Mouse (Mus musculus): ENCODE results near the gene Itpkc.

The Itpkc gene

DNA sequence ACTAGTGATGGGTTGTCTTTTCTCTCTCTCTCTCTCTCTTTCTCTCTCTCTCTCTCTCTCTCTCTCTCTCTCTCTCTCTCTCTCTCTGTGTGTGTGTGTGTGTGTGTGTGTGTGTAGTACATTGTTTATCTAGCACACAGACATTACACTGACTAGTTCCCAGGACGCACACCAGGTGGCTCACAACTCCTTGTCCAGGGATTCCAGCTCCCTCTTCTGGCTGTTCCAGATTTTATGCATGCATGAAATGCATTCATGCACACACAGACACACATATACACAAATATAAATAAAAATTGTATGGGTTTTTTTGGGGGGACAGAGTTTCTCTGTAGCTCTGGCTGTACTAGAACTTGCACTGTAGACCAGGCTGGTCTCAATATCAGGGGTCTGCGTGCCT, 9.1 kb upstream of the Itpkc start:
- DNase-seq (ENCODE audit: low read depth) = no peak

DNA sequence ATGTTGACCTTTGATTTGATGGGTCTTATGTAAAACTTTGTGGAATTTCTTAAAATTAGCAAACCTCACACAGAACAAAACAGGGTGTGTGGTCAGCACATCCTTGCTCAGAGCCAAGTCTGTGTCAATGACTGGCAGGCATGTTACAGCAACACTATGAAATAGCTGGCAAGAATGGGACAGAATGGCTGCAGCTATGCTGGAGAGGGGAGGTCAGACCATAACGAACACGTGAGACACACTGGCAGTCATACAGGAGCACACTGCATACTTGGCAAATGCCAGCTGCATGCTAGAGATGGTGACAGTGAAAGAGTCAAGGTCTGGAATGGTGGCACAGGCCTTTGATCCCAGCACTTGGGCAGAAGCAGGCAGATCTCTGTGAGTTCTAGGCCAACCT, 7.3 kb upstream of the Itpkc start:
- no peak for DNase-seq (ENCODE audit: low read depth)

DNA sequence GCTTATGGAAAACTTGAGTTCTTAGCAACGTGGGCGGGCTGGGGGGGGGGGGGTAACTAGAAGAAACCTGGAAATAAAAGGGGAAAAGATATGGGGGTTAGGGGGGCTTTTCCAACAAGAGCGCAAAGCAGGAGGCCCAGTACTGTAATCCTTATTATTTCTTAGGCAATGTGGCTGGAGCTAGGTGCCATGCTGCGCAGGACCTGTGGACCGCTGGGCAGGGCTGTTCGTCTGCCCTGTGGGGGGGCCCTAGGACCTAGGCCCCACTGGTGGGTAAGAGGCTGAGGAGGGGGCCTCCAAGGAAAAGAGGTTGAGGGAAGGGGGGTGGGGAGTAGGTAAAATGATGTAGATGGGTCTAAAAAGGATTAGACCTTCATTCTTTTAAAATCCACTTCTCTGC, 4.8 kb upstream of the Itpkc start:
- no peak for DNase-seq (ENCODE audit: low read depth)

DNA sequence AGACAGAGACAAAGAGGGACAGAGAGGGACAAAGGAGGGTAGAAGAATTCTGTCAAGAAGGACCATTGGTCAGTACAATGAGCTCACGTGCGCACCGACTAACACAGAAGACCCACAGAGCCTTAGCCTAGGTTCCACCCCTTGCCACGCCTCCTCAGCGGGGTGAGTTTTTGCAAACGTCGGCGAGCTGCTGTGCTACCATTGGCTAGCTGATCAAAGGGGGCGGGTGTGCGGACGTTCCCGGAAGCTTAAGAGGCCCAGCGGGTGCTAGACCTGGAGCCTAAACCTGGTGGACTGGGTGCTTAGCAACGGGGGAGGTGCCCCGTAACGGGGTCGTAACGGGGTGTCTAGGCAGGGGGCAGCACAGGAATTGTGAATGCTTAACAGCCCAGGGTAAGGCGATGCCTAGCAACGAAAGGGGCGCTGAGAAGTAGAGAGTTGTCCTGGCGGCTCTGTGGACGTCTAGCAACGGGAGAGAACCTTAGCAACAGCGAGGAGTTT, 4.4 kb upstream of the Itpkc start, which contains the start of gene Coq8b:
Gene Coq8b, plus strand, starts transcription at position 243 of the 501 bp plus-strand sequence.
- DNase-seq (ENCODE audit: low read depth) = peak; percentile 95

DNA sequence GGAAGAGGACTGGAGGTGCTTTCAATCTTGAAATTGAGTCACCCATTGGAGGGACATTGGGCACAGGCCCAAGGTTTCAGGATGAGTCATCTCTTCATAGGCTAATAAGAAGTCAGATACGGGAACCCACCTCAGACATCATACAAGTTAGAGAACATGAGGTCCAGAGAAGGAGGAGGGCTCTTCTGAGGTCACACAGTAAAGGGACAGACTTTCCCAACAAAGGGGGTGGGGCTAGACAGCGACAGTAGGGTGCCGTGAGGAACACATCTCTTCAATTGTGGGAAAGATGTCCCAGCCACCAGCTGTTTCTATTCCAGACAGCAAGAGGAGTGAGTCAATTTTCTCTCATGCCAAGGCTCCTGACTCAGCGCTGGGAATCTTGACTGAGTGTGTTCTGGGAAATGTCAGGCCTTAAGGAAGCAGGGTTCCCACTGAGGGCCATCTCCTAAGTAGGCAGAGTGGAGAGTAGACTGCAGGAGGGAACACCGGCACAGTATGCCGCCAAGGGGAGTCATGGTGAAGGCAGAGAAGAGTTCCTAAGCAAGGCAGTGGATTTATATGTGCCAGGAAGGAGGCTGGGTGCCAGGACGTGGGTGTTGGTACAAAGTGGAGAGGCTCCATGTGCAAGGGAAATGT, 3.4 kb upstream of the Itpkc start:
- no peak for DNase-seq (ENCODE audit: low read depth)

DNA sequence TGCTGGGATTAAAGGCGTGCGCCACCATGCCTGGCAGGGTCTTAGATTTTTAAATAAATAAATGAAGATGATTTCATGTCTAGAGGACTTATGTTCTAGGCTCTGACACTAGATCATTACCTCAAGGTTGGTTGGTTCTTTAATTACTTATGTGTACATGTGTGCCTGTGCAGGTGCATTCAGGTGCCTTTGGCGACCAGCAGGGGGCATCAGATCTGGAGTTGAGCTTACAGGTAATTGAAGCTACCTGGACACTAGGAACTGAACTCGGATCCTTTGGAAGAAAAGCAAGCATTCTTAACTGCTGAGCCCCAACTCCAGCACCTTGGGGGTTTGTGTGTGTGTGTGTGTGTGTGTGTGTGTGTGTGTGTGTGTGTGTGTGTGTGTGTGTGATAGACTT, 2.3 kb upstream of the Itpkc start:
- no peak for DNase-seq (ENCODE audit: low read depth)

DNA sequence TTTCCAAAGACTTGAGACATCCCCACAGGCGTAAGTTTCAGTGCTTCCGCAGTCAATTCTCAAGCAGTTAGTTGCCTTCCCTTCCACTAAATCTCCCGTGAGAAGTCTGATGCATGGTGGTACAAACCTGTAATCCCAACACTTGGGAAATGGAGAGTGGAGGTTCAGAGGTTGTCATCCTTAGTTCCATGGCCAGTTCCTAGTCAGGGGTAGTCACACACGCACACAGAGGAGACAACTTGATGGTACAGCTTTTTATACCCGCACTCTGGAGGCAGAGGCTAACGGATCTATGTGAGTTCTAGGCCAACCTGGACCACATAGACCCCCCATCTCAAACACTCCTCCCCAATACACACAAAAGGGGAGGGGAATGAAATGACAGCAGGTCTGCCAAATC, 404 bp upstream of the Itpkc start:
- no peak for DNase-seq (ENCODE audit: low read depth)

DNA sequence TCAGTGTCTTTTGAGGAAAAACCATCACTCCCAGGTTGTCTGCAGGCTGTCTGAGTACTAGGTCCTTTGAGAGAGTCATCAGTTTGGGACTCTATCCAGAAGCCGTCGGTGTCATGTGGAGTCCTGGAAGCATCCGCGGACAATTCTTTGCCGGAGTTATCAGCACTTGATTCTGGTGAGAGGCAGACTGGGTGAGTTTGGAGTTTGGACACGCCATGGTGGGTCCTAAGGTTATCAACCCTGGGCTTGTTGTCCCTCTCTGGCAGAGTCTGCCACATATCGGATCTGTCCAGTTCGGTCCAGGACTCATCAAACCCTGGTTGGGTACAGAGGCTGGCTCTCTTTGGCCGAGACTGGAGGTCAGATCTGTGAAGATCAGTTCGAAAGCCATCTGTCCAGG, 785 bp downstream of the Itpkc start:
- no peak for DNase-seq (ENCODE audit: low read depth)

DNA sequence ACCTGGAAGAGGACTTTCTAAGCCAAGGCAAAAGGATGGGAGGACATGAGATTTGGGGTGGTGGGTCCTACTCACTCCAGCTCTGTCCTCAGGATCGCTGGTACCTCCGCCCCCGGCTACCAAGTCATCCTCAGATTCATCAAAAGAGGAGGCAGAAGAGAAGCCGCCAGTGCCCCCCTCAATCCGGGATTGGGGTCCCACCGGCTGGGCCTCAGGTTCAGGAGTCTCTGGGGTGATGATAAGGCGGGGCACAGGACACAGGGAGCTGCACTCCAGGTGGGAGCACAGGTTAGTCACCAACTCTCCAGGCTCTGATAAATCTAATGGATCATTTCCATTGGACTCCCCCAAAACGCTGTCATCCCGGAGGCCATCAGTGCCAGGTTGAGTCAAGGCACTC, 1.2 kb downstream of the Itpkc start:
- no peak for DNase-seq (ENCODE audit: low read depth)

DNA sequence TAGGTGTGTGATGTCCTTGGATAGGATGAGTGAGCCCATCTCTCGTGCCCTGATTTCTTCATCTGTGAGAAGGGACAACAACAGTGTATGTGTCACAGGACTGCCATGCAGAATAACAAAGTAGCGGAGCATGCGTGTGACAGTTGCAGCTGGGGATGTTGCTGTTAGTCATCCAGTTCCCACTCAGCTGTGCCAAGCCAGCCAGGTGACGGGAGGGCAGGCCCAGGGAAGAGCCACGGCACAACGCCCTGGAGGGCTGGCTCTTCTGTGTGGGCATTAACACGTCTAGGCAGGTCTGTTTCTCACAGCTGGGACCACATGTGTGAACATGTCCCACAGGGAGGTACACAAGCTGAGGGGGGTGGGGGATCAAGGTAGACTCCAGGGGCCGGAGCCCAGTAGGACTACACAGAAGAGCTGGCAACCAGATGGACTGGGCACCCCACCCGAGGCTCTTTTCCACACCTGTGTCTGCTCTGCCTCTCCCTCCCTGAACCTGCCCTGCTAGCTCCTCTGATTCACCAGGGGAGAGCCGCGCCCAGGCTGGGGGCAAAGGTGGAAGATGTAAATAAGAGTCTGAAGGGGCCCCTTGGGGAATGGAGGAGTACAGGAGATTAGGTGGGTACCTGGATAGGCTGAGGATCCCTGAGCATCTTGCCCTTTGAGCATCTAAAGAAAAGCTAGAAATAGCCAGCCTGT, 3.4 kb downstream of the Itpkc start:
- no peak for DNase-seq (ENCODE audit: low read depth)

DNA sequence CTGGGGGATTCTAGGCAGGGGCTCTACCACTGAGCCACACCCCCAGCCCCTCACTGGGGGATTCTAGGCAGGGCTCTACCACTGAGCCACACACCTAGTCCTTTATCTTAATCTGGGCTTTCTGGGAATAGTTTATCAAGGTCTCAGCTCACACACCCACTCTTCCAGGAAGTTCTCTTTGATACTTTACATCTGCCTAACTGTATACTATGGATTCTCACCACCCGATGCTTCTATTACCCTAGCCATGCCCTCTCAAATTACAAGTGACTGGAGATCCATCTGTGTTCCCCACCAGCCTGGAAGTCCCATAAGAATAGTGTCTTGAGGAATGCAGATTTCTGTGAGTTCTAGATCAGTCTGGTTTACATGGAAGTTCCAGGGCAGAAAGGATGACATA, 5.9 kb downstream of the Itpkc start:
- peak; percentile 48 for DNase-seq (ENCODE audit: low read depth)

DNA sequence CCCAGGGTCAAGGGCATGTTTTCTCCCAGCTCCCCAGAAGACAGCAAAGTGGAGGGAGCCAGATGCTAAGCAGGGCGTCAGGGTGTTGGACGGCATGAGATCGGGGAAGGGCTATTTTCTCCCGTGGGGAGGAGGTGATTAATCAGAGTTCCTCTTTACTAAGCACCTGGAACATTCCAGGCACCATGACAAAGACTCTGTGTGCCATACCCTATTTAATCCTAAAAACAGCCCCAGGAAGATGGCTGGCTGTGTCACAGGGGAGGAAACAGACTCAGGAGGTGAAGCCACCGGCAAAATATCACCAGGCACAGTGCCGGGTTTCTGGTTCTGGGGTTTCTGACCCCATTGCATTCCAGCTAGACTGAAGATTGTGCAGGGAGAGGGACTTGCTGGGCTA, 6.5 kb downstream of the Itpkc start:
- DNase-seq (ENCODE audit: low read depth) = no peak

DNA sequence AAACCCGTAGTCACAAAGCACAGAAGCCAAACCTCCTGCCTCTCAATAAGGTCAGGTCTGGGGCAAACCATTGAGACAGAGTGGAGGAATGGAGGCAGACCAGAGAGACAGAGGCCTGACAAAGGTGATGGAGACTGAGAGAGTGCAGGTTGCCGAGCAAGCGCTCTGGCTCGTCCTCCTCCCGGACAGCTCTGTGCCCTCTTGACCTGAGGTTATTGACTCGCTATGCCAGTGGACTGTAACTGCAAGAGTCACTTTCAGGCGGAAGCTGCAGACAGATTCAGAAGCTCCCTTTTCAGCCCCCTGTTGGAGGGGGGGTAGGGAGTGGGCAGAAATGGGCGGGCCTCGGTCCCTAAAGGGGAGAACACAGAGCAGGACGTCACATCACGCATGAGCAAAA, 8.5 kb downstream of the Itpkc start:
- DNase-seq (ENCODE audit: low read depth) = no peak

DNA sequence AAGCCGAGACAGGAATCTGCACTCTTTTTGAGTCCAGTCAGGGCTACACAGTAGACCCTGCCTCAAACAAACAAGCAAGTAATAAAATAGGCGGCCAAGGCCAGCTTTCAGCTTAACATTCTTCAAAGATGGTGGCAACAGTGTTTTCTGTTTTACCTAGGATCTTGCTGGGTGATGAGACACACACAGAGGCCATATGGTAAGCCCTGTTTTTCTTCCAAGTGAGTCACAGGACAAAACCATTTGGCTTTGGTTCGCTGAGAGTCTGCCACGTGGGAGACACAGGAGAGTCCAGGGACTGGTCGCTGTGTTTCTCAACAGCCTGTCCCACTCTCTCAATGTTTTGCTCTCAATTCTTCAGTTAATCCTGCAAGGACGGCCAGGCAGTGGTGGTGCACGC, 9.9 kb downstream of the Itpkc start:
- no peak for DNase-seq (ENCODE audit: low read depth)

DNA sequence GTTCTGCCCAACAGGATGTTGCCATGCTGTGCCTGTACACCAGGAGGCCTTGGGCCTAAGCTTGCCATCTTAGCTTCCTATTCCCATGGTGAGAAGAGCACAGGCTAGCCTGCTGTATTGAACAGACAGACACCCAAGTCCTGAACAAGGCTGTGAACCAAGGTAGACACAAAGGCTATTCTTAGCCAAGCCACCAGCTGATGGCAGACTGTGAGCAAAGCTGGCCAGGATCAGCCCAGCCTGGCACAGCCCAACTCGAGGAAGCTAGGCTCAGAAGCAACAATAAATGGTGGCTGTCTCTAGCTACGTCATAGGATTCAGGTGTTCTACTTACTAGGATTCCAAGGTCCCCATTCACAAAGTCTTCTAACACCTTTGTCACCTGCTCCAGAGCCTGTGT, 15.8 kb downstream of the Itpkc start:
- DNase-seq (ENCODE audit: low read depth) = no peak

DNA sequence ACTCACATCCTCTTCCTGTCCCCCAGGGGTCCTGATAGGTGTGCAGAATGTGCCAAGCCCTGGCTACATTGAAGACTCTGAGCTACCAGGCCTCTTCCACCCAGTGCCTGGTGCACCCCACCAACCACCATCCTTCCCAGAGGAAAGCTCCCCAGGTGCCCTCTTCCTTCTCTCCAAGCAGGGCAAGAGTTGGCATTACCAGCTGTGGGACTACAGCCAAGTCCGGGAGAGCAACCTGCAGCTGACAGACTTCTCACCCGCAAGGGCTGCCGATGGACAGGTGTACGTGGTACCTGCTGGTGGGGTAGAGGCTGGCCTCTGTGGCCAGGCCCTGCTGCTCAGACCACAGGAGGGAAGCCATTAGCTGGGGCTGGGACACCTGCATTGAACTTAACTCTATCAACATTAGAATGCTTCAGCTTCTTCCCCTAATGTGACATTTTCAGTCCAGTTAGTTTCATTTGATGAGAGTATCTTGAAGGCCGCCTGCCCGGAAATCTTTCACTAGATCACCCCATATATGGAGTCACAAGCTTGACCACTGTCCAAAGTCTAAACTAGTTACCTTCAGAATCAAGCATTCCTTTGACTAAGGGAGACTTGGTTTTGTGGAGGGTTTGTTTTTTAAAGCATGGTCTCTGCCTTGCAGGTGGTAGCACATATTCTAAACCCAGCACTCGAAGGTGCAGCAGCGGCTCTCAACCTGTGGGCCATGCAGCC, 24.6 kb downstream of the Itpkc start:
- DNase-seq (ENCODE audit: low read depth) = no peak

DNA sequence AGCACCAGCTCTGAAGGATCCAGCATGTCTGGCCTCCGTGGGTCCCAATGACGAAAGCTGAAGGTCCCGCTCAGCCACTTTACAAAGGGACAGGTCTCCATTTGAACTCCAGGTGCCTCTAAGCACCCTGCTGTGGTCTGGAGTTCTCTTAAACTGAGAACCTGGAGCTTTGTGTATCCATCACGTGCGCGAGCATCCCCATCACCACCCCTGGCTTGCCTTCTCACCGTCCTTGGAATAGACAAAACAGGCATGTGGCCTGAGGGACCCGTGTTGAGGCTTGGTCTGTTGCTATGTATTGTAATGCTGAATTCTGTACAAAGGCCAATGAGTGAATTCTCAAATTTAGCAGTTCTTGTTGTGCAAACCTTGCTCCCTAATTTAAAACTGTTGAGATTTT, 29.7 kb downstream of the Itpkc start:
- DNase-seq (ENCODE audit: low read depth) = no peak

DNA sequence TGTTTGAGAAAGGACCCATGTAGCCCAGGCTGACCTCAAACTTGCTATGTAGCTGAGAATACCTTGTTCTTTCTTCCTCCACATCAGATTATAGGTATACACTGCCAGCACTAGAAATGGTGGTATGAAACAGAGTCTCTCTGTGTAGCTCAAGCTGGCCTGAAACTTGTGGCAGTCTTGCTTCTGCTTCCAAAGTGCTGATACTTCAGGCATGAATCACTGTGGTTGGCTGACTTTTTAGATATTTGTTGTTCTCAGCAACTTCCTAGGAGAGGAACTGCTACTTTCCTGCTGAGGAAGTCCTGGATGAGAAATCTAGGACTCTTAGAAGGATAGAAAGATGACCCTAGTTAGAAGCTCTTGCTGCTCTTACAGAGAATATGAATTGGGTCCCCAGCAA, 30.1 kb downstream of the Itpkc start:
- DNase-seq (ENCODE audit: low read depth) = no peak

DNA sequence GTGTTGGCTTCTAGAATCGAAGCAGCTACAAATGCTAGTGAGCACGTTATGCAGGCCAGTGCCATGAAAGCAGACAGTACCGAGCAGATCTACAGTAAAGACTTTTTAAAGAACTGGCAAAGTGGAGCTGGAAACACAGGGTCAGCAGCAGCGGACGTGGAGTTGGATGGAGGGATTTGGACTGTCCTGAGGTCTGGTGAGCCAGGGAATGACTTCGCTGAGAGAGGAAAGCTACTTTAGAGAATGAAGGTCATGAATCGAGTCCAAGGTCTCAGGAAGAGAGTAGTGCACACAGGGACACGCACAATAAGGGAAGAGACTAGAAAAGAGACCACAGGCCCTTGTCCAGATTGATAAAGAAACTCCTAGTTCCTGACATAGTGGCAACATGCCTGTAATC, 30.8 kb downstream of the Itpkc start:
- no peak for DNase-seq (ENCODE audit: low read depth)

DNA sequence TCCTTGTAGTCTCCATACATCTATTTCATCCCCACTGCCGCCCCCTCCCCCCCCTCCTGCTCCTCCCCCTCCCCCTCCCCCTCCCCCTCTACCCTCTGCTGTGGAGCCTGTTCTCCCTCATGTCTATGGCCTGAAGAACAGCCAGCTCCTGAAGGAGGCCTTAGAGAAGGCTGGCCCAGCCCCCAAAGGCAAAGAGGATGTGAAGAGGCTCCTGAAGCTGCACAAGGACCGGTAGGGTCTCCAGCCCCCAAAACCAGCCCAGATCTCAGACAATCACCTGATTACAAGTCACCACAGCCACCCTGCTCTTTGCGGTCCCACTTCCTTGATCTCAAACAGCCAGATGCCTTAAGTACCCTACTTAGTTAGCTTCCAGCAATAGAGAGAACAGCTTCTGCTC, 31.3 kb downstream of the Itpkc start:
- DNase-seq (ENCODE audit: low read depth) = no peak

DNA sequence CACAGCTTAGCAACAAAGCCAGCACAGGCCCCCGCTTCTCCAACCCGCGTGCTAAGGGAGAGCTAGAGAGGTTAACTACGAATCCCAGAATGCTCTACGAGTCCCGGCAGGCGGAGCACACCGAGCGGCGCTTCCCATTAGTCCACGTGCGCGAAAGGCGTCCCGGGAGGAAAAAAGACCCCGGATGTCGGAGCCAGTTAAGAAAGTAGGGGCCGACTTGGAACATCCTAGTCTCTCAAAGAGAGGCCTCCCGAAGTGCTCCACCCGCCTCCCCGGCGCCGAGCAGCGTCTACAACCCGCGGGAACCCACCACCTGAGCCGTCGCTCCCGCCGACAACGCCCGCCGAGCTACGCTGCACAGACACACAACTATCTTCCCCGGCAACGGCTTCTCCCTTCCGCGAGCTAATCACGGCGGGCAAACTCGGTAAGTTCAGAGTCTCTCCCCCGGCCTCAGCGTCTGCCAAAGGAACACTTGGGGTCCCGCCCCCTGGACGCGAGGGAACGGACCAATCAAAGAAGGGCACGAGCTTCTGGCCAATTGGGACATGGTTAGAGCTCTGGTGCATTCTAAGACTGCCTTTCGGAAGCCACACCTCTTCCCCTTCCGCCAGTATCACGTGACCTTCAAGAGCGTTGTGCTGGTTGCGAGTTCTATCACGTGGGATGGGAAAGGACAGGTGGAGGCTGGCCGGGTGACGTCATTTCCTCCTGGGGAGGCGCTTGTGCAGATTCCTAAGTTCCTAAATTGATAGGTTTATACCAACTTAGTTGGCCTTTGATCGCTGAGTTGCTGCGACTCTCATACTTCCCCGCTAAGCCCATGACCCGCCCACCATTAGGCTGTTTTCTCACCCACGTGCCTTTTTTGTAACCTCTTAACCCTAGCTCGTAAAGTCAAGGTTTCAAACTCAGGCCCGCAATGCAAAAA, 32.5 kb downstream of the Itpkc start, which contains the start of the genes BC024978 and Snrpa:
Gene BC024978, plus strand, starts transcription at position 101 of the 931 bp plus-strand sequence.
Gene Snrpa, minus strand, starts transcription at position 591 of the 931 bp plus-strand sequence.
- peak; percentile 99 for DNase-seq (ENCODE audit: low read depth)

DNA sequence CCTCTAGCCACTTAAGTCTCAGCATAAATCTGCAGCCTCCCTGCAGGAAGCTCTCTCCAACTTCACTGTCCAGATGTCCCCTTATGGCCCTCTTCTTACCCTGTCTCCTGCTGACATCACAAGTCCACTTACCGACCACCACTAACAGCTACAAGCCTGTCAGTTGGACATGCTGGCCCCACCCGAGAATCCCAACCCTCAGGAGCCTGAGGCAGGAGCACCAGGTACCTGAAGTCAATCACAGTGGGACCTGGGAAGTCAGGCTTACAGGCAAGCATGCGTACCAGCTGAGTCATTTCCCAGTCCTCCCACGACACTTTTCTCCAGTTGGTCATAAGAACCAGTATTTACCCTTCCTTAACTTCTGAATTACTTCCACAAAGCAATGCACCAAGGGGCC, 34.7 kb downstream of the Itpkc start:
- no peak for DNase-seq (ENCODE audit: low read depth)
